Mouse (Mus musculus): ENCODE measurements around the gene Ndrg2. TPM values are rescaled to one million over a fixed set of nuclear protein-coding genes. Genes with fewer than 3 reads are reported as not detected.
A peak's percentile ranks its signal among the peaks of the same experiment; 100 is the strongest.
"Not testable (repeated sequence)": the region's sequence is repeated elsewhere in the genome, so short reads cannot be mapped to it uniquely, and the experiment has no call there.

Ndrg2 gene
- polyA plus RNA-seq, 1 experiment, result 7.2 TPM

DNA sequence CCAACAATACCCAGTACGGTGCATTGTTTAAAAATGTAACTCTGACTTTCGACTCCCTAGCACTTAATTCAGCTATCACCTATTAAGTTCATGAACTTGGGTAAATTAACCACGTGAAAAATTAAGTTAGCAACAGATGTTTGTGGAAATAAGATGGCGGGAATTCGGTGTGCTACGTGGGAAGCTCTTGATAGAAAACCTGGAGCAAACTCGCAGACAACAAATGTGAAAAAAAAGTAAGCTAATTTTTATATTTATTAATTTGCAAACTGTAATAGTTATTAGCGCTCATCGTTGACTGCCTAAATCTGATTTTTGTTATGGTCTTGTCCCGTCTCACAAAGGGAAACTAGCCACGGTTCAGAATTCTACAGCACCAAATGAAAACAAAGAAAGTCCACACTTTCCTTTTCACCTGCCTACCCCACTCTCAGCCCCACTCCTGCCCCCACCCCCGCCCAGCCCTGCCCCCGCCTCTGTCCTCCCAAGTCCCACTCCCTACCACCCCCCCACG is 29.9 kb downstream of the Ndrg2 start:
- TF ChIP-seq POLR2A (IDR thresholded peaks at IDR 0.05; ENCODE audit: low read depth, low read length) (no peak), CTCF (IDR thresholded peaks at IDR 0.05; ENCODE audit: borderline replicate concordance, insufficient read depth, low read length) (no peak)
- peak overlapping the region; percentile 39 for H3K27ac ChIP-seq (ENCODE audit: insufficient read depth, low read length)
- no peaks in the 10 kb centered on the region; the same call in 1 of the 2 replicates for H3K4me1 ChIP-seq (ENCODE audit: control insufficient read depth, insufficient read depth, low read length)
- peak overlapping the region; percentile 57 for H3K4me3 ChIP-seq (ENCODE audit: insufficient read depth, low read length)

- Histone ChIP-seq H3K27ac (ENCODE audit: insufficient read depth, low read length) (peak overlapping the region; percentile 45), H3K4me3 (ENCODE audit: insufficient read depth, low read length) (peak overlapping the region; percentile 57), H3K4me1 (ENCODE audit: control insufficient read depth, insufficient read depth, low read length) (no peaks in the 10 kb centered on the region; the same call in 1 of the 2 replicates)
- TF ChIP-seq CTCF (IDR thresholded peaks at IDR 0.05; ENCODE audit: borderline replicate concordance, insufficient read depth, low read length) (no peak), POLR2A (IDR thresholded peaks at IDR 0.05; ENCODE audit: low read depth, low read length) (no peak)
These were observed 30.4 kb downstream of the Ndrg2 start for GRCm38 (mm10) chr14:51883527-51884030.

DNA sequence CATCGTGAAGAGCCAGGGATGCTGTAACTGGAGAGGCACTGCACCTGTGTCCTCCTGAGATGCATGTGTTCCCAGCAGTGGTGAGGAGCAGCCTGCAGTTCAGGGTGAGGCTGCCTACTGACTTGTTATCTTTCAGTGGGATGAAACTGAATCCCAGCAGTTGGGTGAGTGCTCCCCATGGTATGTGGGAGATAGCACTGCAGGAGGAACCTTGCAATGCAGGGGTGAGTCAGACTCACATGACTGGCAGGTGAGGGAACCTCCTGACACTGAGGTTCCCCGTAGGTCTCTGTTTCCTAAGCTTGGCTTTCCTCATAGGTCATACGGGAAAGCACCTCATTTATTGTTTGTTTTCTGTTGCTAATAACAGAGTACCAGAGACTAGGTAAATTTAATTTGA is 36.4 kb downstream of the Ndrg2 start:
- TF ChIP-seq CTCF (IDR thresholded peaks at IDR 0.05; ENCODE audit: borderline replicate concordance, insufficient read depth, low read length), result no peak
- TF ChIP-seq POLR2A (IDR thresholded peaks at IDR 0.05; ENCODE audit: low read depth, low read length), result no peak
- Histone ChIP-seq H3K4me1 (ENCODE audit: control insufficient read depth, insufficient read depth, low read length) (no peaks in the 10 kb centered on the region), H3K27ac (ENCODE audit: insufficient read depth, low read length) (no peak overlapping the region), H3K4me3 (ENCODE audit: insufficient read depth, low read length) (no peak overlapping the region)

- Histone ChIP-seq H3K4me3 (ENCODE audit: insufficient read depth, low read length) (no peak overlapping the region), H3K27ac (ENCODE audit: insufficient read depth, low read length) (no peak overlapping the region), H3K4me1 (ENCODE audit: control insufficient read depth, insufficient read depth, low read length) (no peaks in the 10 kb centered on the region; the same call in 1 of the 2 replicates)
- TF ChIP-seq CTCF (IDR thresholded peaks at IDR 0.05; ENCODE audit: borderline replicate concordance, insufficient read depth, low read length) (no peak), POLR2A (IDR thresholded peaks at IDR 0.05; ENCODE audit: low read depth, low read length) (no peak)
These were observed 42.2 kb downstream of the Ndrg2 start for GRCm38 (mm10) chr14:51871741-51872140.

DNA sequence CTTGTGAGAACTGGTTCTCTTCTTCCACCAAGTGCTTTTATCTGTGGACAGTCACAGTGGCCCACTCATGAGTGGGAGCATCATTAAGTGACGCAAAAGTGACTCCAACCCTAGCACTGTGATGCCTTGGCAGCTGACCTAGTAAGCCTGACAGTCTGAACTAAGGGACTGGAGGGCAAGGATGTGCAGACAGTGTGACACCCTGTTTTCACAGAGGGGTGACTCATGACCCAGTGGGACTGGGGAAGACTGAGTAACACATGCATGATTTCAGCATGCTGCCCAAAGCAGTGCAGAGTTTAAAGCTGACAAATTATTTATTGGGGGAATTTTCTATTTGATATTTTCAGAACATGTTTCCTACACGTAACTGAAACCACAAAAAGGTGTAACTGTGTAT is 43.2 kb downstream of the Ndrg2 start:
- no peak overlapping the region for H3K4me3 ChIP-seq (ENCODE audit: insufficient read depth, low read length)
- H3K4me1 ChIP-seq (ENCODE audit: control insufficient read depth, insufficient read depth, low read length), result no peaks in the 10 kb centered on the region; the same call in 1 of the 2 replicates
- H3K27ac ChIP-seq (ENCODE audit: insufficient read depth, low read length), result no peak overlapping the region
- TF ChIP-seq CTCF (IDR thresholded peaks at IDR 0.05; ENCODE audit: borderline replicate concordance, insufficient read depth, low read length) (no peak), POLR2A (IDR thresholded peaks at IDR 0.05; ENCODE audit: low read depth, low read length) (no peak)

DNA sequence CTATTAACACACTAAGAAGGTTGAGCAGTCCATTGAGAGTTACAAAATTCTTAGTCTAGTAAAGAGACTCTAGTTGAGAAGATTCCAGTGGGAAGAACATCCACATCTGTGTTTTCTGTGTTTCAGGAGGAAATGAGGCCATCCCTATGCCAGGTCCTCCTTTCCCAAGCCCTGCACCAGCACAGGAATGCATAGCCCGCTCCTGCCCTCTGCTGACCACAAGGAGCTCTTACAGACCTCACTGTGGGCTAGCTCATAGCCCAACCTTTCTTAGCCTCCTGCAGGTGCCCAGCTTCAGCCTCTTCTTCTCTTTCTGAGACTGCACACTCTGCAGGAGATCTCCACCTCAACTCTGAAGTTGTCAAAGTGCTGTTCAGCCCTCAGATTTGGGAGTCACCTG is 50.4 kb downstream of the Ndrg2 start:
- not testable (repeated sequence) for H3K27ac ChIP-seq (ENCODE audit: insufficient read depth, low read length); H3K4me1 ChIP-seq (ENCODE audit: control insufficient read depth, insufficient read depth, low read length); H3K4me3 ChIP-seq (ENCODE audit: insufficient read depth, low read length)
- peak; percentile 56; the same call in 1 of the 2 replicates for TF ChIP-seq CTCF (IDR thresholded peaks at IDR 0.05; ENCODE audit: borderline replicate concordance, insufficient read depth, low read length)

DNA sequence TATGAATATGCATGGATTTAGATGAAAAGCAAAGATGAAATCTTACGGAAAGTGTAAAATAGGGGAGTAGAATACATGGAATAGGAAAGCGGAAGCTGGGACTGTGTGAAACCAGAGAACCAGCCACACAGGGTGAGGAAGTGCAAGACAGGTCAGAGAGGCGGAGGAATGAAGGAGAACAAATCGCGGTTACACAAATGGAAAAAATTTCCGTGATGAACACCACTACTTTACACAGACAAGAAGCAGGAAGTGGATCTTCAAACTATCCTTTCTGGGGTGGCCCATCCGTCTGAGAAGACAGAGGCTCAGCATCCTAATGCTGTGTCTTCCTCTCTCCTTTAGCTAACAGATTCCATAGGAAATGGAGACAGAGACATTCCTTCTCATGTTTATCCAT is 58.7 kb downstream of the Ndrg2 start:
- H3K4me3 ChIP-seq (ENCODE audit: insufficient read depth, low read length); H3K4me1 ChIP-seq (ENCODE audit: control insufficient read depth, insufficient read depth, low read length); H3K27ac ChIP-seq (ENCODE audit: insufficient read depth, low read length): not testable (repeated sequence)

Other genes with a start within 250 kb of the Ndrg2 start
- gene Gm17079, start 218.7 kb downstream of the Ndrg2 start, polyA plus RNA-seq (2011; ENCODE audit: insufficient read length, low read depth, missing spikeins), result not detected in 2 replicates
- gene Gm5800, start 197.0 kb downstream of the Ndrg2 start, polyA plus RNA-seq (2011; ENCODE audit: insufficient read length, low read depth, missing spikeins), result not detected in 2 replicates
- gene Ang4, start 140.6 kb downstream of the Ndrg2 start, polyA plus RNA-seq (2011; ENCODE audit: insufficient read length, low read depth, missing spikeins), result not detected in 2 replicates
- gene AY358078, start 114.1 kb downstream of the Ndrg2 start, polyA plus RNA-seq (2011; ENCODE audit: insufficient read length, low read depth, missing spikeins), result not detected in 2 replicates
- gene Ear6, start 60.5 kb downstream of the Ndrg2 start, polyA plus RNA-seq (2011; ENCODE audit: insufficient read length, low read depth, missing spikeins), result not detected in 2 replicates
- gene Mettl17, start 29.3 kb downstream of the Ndrg2 start, polyA plus RNA-seq (2011; ENCODE audit: insufficient read length, low read depth, missing spikeins), result 14.0 and 16.7 TPM in 2 replicates
- 1.1 and 3.2 TPM in 2 replicates for gene Slc39a2, start 21.3 kb downstream of the Ndrg2 start, polyA plus RNA-seq (2011; ENCODE audit: insufficient read length, low read depth, missing spikeins)
- not detected in 2 replicates for gene Tppp2, start 4.3 kb upstream of the Ndrg2 start, polyA plus RNA-seq (2011; ENCODE audit: insufficient read length, low read depth, missing spikeins)
- not detected in 2 replicates for gene Rnase13, start 8.6 kb upstream of the Ndrg2 start, polyA plus RNA-seq (2011; ENCODE audit: insufficient read length, low read depth, missing spikeins)
- 109 and 119 TPM in 2 replicates for gene Arhgef40, start 70.6 kb upstream of the Ndrg2 start, polyA plus RNA-seq (2011; ENCODE audit: insufficient read length, low read depth, missing spikeins)
- gene Tmem253, start 101.5 kb upstream of the Ndrg2 start, polyA plus RNA-seq (2011; ENCODE audit: insufficient read length, low read depth, missing spikeins), result 0.95 TPM in 1 of 2 replicates, not detected in the other
- 27.5 and 33.1 TPM in 2 replicates for gene Zfp219, start 106.6 kb upstream of the Ndrg2 start, polyA plus RNA-seq (2011; ENCODE audit: insufficient read length, low read depth, missing spikeins)
- not detected in 2 replicates for gene Olfr221, start 128.3 kb upstream of the Ndrg2 start, polyA plus RNA-seq (2011; ENCODE audit: insufficient read length, low read depth, missing spikeins)
- 402 and 479 TPM in 2 replicates for gene Hnrnpc, start 189.9 kb upstream of the Ndrg2 start, polyA plus RNA-seq (2011; ENCODE audit: insufficient read length, low read depth, missing spikeins)
- gene Rpgrip1, start 196.5 kb upstream of the Ndrg2 start, polyA plus RNA-seq (2011; ENCODE audit: insufficient read length, low read depth, missing spikeins), result 1.8 and 3.7 TPM in 2 replicates

All from embryonic fibroblast, embryonic 13.5 days (primary cell).